Mouse (Mus musculus): ENCODE measurements around the gene Gm28079.
"Not testable (repeated sequence)": the region's sequence is repeated elsewhere in the genome, so short reads cannot be mapped to it uniquely, and the experiment has no call there.

Gene Gm28079

DNA sequence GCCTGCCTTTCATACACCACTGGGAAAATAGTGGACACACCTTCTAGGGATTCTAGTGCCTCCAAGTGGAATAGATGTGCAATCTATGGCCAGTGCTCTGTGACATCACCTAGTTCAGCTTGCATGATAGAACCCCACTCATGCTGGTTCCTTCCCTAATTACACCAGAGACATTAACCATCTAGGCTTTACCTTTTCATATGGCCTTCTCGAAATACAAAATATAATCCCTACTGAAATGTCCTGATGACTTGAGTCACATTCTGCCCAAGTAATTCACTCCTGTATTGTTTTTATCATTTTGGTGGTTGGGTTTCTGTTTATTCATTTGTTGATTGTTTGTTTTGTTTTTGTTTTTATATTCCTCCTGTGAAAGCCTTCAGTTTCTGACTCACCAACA is at the start of gene Gm28079:
Gene Gm28079 (minus strand): TSS at position 101 of the 400 bp plus-strand sequence.
- DNase-seq (ENCODE audit: low spot score), result not testable (repeated sequence)

Data from embryo, embryonic 10 days (tissue).